Mouse (Mus musculus): ENCODE results near the gene Pign. TPM values are rescaled to one million over a fixed set of nuclear protein-coding genes. Genes with fewer than 3 reads are reported as not detected.
A peak's percentile ranks its signal among the peaks of the same experiment; 100 is the strongest.

The Pign gene
- 14.2 and 14.8 TPM in 2 replicates for polyA plus RNA-seq (2012; ENCODE audit: insufficient read depth, insufficient read length, missing spikeins)

- Histone ChIP-seq H3K4me1 (ENCODE audit: control insufficient read depth, insufficient read depth, low read length) (peaks cover 14% of the 10 kb centered on the region), H3K4me3 (ENCODE audit: insufficient read depth, low read length) (peak within 1 kb of the TSS; percentile 91), H3K27ac (ENCODE audit: insufficient read depth, low read depth, low read length) (peak within 1 kb of the TSS; percentile 78)
- TF ChIP-seq POLR2A (IDR thresholded peaks at IDR 0.05; ENCODE audit: borderline replicate concordance, low read depth, low read length) (no peak), CTCF (IDR thresholded peaks at IDR 0.05; ENCODE audit: low read depth, low read length) (no peak)
These were observed at the start of gene Pign, which contains the start of gene Relch for GRCm38 (mm10) chr1:105663171-105663961. Gene Pign (minus strand): TSS chr1:105663677. Gene Relch (plus strand): TSS chr1:105663861.

- Histone ChIP-seq H3K27ac (ENCODE audit: insufficient read depth, low read depth, low read length) (no peak overlapping the region), H3K4me3 (ENCODE audit: insufficient read depth, low read length) (no peak overlapping the region), H3K4me1 (ENCODE audit: control insufficient read depth, insufficient read depth, low read length) (no peaks in the 10 kb centered on the region)
- TF ChIP-seq POLR2A (IDR thresholded peaks at IDR 0.05; ENCODE audit: borderline replicate concordance, low read depth, low read length): no peak
- TF ChIP-seq CTCF (IDR thresholded peaks at IDR 0.05; ENCODE audit: low read depth, low read length): no peak
These were observed 49.3 kb upstream of the Pign start for GRCm38 (mm10) chr1:105712822-105713221.

GRCm38 (mm10) chr1:105711227-105711626 is 47.8 kb upstream of the Pign start:
- TF ChIP-seq POLR2A (IDR thresholded peaks at IDR 0.05; ENCODE audit: borderline replicate concordance, low read depth, low read length): no peak
- no peak for TF ChIP-seq CTCF (IDR thresholded peaks at IDR 0.05; ENCODE audit: low read depth, low read length)

GRCm38 (mm10) chr1:105709415-105709814 is 45.9 kb upstream of the Pign start:
- TF ChIP-seq CTCF (IDR thresholded peaks at IDR 0.05; ENCODE audit: low read depth, low read length) (no peak), POLR2A (IDR thresholded peaks at IDR 0.05; ENCODE audit: borderline replicate concordance, low read depth, low read length) (no peak)
- no peak overlapping the region for H3K4me3 ChIP-seq (ENCODE audit: insufficient read depth, low read length)
- H3K4me1 ChIP-seq (ENCODE audit: control insufficient read depth, insufficient read depth, low read length): no peaks in the 10 kb centered on the region

More at GRCm38 (mm10) chr1:105711227-105711626, 47.8 kb upstream of the Pign start:
- Histone ChIP-seq H3K4me1 (ENCODE audit: control insufficient read depth, insufficient read depth, low read length) (no peaks in the 10 kb centered on the region), H3K4me3 (ENCODE audit: insufficient read depth, low read length) (no peak overlapping the region), H3K27ac (ENCODE audit: insufficient read depth, low read depth, low read length) (no peak overlapping the region)

GRCm38 (mm10) chr1:105700984-105701530 is 37.6 kb upstream of the Pign start:
- Histone ChIP-seq H3K4me1 (ENCODE audit: control insufficient read depth, insufficient read depth, low read length) (no peaks in the 10 kb centered on the region), H3K27ac (ENCODE audit: insufficient read depth, low read depth, low read length) (no peak overlapping the region), H3K4me3 (ENCODE audit: insufficient read depth, low read length) (no peak overlapping the region)
- no peak for TF ChIP-seq CTCF (IDR thresholded peaks at IDR 0.05; ENCODE audit: low read depth, low read length)
- TF ChIP-seq POLR2A (IDR thresholded peaks at IDR 0.05; ENCODE audit: borderline replicate concordance, low read depth, low read length): no peak

More at GRCm38 (mm10) chr1:105709415-105709814, 45.9 kb upstream of the Pign start:
- no peak overlapping the region for H3K27ac ChIP-seq (ENCODE audit: insufficient read depth, low read depth, low read length)

- Histone ChIP-seq H3K27ac (ENCODE audit: insufficient read depth, low read depth, low read length) (no peak overlapping the region), H3K4me1 (ENCODE audit: control insufficient read depth, insufficient read depth, low read length) (no peaks in the 10 kb centered on the region), H3K4me3 (ENCODE audit: insufficient read depth, low read length) (no peak overlapping the region)
- TF ChIP-seq CTCF (IDR thresholded peaks at IDR 0.05; ENCODE audit: low read depth, low read length) (no peak), POLR2A (IDR thresholded peaks at IDR 0.05; ENCODE audit: borderline replicate concordance, low read depth, low read length) (no peak)
These were observed 32.1 kb upstream of the Pign start for GRCm38 (mm10) chr1:105695581-105695980.

- 0 out of 2 replicates have a peak, but pooled peaks cover 2% of the 10 kb centered on the region for H3K4me1 ChIP-seq (ENCODE audit: control insufficient read depth, insufficient read depth, low read length)
- no peak overlapping the region for H3K27ac ChIP-seq (ENCODE audit: insufficient read depth, low read depth, low read length)
- H3K4me3 ChIP-seq (ENCODE audit: insufficient read depth, low read length): no peak overlapping the region
- TF ChIP-seq CTCF (IDR thresholded peaks at IDR 0.05; ENCODE audit: low read depth, low read length) (no peak), POLR2A (IDR thresholded peaks at IDR 0.05; ENCODE audit: borderline replicate concordance, low read depth, low read length) (no peak)
These were observed 22.0 kb upstream of the Pign start for GRCm38 (mm10) chr1:105685501-105685900.

GRCm38 (mm10) chr1:105680587-105680986 is 17.1 kb upstream of the Pign start:
- Histone ChIP-seq H3K4me1 (ENCODE audit: control insufficient read depth, insufficient read depth, low read length) (no peaks in the 10 kb centered on the region), H3K27ac (ENCODE audit: insufficient read depth, low read depth, low read length) (no peak overlapping the region), H3K4me3 (ENCODE audit: insufficient read depth, low read length) (no peak overlapping the region)
- TF ChIP-seq CTCF (IDR thresholded peaks at IDR 0.05; ENCODE audit: low read depth, low read length) (peak; percentile 55), POLR2A (IDR thresholded peaks at IDR 0.05; ENCODE audit: borderline replicate concordance, low read depth, low read length) (no peak)

- peaks cover under 1% of the 10 kb centered on the region for H3K4me1 ChIP-seq (ENCODE audit: control insufficient read depth, insufficient read depth, low read length)
These were observed 11.3 kb upstream of the Pign start for GRCm38 (mm10) chr1:105674763-105675162.

GRCm38 (mm10) chr1:105669700-105670099 is 6.2 kb upstream of the Pign start:
- Histone ChIP-seq H3K27ac (ENCODE audit: insufficient read depth, low read depth, low read length) (no peak overlapping the region), H3K4me1 (ENCODE audit: control insufficient read depth, insufficient read depth, low read length) (peaks cover 13% of the 10 kb centered on the region), H3K4me3 (ENCODE audit: insufficient read depth, low read length) (no peak overlapping the region)
- TF ChIP-seq POLR2A (IDR thresholded peaks at IDR 0.05; ENCODE audit: borderline replicate concordance, low read depth, low read length): no peak
- TF ChIP-seq CTCF (IDR thresholded peaks at IDR 0.05; ENCODE audit: low read depth, low read length): no peak

More at GRCm38 (mm10) chr1:105674763-105675162, 11.3 kb upstream of the Pign start:
- no peak overlapping the region for H3K27ac ChIP-seq (ENCODE audit: insufficient read depth, low read depth, low read length)
- H3K4me3 ChIP-seq (ENCODE audit: insufficient read depth, low read length): no peak overlapping the region
- TF ChIP-seq CTCF (IDR thresholded peaks at IDR 0.05; ENCODE audit: low read depth, low read length): no peak
- TF ChIP-seq POLR2A (IDR thresholded peaks at IDR 0.05; ENCODE audit: borderline replicate concordance, low read depth, low read length): no peak
